Mouse (Mus musculus): ENCODE results near the gene Mbnl2. TPM values are rescaled to one million over a fixed set of nuclear protein-coding genes. Genes with fewer than 3 reads are reported as not detected.
A peak's percentile ranks its signal among the peaks of the same experiment; 100 is the strongest.

The Mbnl2 gene
- polyA plus RNA-seq, 1 experiment, result 43.0 TPM

GRCm38 (mm10) chr14:120371174-120371573, 95.7 kb downstream of the Mbnl2 start:
- Histone ChIP-seq H3K36me3 (replicated peaks; ENCODE audit: low read length) (peaks cover 90% of the 10 kb centered on the region), H3K9me3 (no peaks in the 10 kb centered on the region), H3K27me3 (replicated peaks) (no peaks in the 10 kb centered on the region), H3K4me1 (peaks cover 74% of the 10 kb centered on the region), H3K4me3 (replicated peaks) (no peak overlapping the region)
- TF ChIP-seq FLI1 (IDR thresholded peaks at IDR 0.05; ENCODE audit: low read length), result no peak
- TF ChIP-seq GATA1 (IDR thresholded peaks at IDR 0.05; ENCODE audit: borderline replicate concordance, low read length), result no peak

DNA sequence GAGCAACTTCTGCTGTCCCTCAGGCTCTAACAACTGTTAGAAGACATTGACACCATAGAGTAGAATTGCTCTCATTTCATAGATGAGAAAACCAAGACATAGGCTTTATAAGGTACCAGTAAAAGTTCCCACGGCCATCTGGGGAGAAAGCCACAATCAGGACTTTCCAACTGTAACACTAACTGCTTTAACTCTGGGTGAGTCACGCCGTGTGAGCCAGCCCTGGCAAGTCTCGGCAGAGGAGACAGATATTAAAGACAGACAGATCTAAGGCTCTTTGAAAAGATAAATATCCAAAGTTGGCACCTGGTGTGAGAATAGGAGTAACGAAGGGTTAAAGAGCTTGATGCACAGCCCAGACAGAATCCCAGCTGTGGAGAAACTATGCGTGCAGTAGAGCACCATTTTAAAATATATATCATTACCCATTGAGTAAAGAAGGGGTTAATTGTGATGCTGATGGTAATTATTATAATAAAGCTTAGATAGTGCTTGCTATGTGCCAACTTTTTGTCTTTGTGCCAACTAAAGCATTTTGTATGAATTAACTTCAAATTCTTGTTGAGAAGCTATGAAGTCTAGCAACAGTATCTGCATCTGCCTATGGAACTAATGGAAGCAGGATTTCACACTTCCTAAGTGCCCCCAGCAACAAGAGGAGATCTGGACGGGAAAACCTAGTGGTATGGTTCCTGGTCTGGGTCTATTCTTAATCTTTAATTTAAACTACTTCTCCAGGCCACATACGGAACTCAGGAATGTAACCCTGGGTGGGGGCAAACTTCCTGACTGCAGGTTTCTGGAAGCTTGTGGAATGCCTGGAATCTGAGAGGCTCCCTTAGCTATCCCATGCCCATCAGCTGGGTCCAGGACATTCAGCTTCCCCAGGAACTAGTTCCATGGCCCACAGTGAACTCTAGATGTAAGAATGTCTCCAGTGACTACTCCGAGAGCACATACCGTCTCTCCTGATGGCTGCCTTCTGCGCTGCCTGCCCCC, 97.9 kb downstream of the Mbnl2 start:
- Histone ChIP-seq H3K4me3 (replicated peaks) (no peak overlapping the region), H3K36me3 (replicated peaks; ENCODE audit: low read length) (peaks cover 91% of the 10 kb centered on the region), H3K4me1 (peaks cover 78% of the 10 kb centered on the region), H3K9me3 (no peaks in the 10 kb centered on the region), H3K27me3 (replicated peaks) (no peaks in the 10 kb centered on the region)
- no peak for TF ChIP-seq FLI1 (IDR thresholded peaks at IDR 0.05; ENCODE audit: low read length)
- no peak for TF ChIP-seq GATA1 (IDR thresholded peaks at IDR 0.05; ENCODE audit: borderline replicate concordance, low read length)

DNA sequence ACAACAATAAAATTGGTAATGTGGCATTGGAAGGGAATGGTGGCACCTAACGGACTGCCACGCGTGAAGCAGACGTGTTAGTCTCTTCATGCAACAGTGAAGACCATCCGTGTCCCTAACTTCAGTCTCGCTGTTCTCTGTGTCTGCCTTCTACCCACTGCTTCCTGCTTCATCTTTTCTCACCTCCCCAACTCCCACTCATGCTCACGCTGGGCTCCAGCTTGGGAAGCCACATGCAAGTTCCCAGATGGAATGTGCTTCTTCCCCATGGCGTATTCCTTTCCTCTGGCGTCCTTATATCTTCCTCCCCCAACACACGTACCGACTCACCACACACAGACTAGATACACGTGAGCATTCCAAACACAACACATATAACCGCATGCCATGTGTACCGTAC, 99.3 kb downstream of the Mbnl2 start:
- H3K4me3 ChIP-seq (replicated peaks), result no peak overlapping the region
- peaks cover 78% of the 10 kb centered on the region for H3K4me1 ChIP-seq
- no peak for TF ChIP-seq FLI1 (IDR thresholded peaks at IDR 0.05; ENCODE audit: low read length)
- TF ChIP-seq GATA1 (IDR thresholded peaks at IDR 0.05; ENCODE audit: borderline replicate concordance, low read length), result no peak
- no peaks in the 10 kb centered on the region for H3K27me3 ChIP-seq (replicated peaks)
- H3K36me3 ChIP-seq (replicated peaks; ENCODE audit: low read length), result peaks cover 91% of the 10 kb centered on the region
- no peaks in the 10 kb centered on the region for H3K9me3 ChIP-seq

DNA sequence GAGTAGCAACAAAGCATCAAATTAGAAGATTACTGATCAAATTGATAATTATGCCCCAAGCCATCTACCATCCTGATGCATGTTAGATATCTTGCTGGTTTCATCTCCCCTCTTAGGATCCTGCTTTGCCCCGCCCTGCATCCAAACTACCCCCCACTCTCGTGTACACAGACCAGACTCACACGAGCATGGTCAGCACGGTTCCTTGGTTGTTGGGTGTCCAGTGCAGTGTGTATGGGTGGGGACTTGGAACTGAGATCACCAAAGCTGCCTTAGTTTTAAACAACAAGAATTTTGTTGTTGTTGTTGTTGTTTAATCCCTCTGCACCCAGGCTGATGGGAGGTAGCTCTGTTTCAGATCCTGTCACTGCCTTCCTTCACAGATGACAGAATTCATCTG, 101.7 kb downstream of the Mbnl2 start:
- TF ChIP-seq GATA1 (IDR thresholded peaks at IDR 0.05; ENCODE audit: borderline replicate concordance, low read length) (no peak), FLI1 (IDR thresholded peaks at IDR 0.05; ENCODE audit: low read length) (no peak)

DNA sequence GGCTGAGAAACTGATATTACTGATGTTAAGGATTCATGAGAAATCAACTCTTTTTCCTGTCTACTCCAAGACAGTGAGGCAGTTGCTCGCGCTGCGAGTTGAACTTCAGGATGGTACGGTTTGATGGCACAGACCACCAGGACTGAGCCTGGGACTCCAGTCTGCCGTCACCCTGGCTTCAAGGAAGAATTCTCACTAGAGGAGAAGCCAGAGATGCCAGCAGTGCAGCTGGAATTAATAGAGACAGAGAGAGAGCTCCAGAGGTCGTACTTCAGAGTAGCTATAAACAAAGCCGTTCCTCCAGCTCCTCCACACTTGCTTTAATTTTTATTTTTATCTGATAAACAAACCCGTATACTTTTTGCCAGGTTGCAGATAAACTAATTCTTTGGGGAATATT, 102.5 kb downstream of the Mbnl2 start:
- Histone ChIP-seq H3K36me3 (replicated peaks; ENCODE audit: low read length) (peaks cover 98% of the 10 kb centered on the region), H3K4me1 (peaks cover 75% of the 10 kb centered on the region), H3K9me3 (no peaks in the 10 kb centered on the region), H3K27me3 (replicated peaks) (no peaks in the 10 kb centered on the region), H3K4me3 (replicated peaks) (no peak overlapping the region)
- TF ChIP-seq GATA1 (IDR thresholded peaks at IDR 0.05; ENCODE audit: borderline replicate concordance, low read length) (no peak), FLI1 (IDR thresholded peaks at IDR 0.05; ENCODE audit: low read length) (no peak)

More for the DNA sequence above, 101.7 kb downstream of the Mbnl2 start:
- H3K36me3 ChIP-seq (replicated peaks; ENCODE audit: low read length), result peaks cover 98% of the 10 kb centered on the region
- H3K9me3 ChIP-seq, result no peaks in the 10 kb centered on the region
- no peaks in the 10 kb centered on the region for H3K27me3 ChIP-seq (replicated peaks)
- H3K4me1 ChIP-seq, result peaks cover 73% of the 10 kb centered on the region
- no peak overlapping the region for H3K4me3 ChIP-seq (replicated peaks)

- peak overlapping the region; percentile 8 for H3K4me3 ChIP-seq (replicated peaks)
- H3K27me3 ChIP-seq (replicated peaks), result no peaks in the 10 kb centered on the region
- no peaks in the 10 kb centered on the region for H3K9me3 ChIP-seq
- TF ChIP-seq FLI1 (IDR thresholded peaks at IDR 0.05; ENCODE audit: low read length) (no peak), GATA1 (IDR thresholded peaks at IDR 0.05; ENCODE audit: borderline replicate concordance, low read length) (no peak)
- peaks cover 77% of the 10 kb centered on the region for H3K4me1 ChIP-seq
- peaks cover 99% of the 10 kb centered on the region for H3K36me3 ChIP-seq (replicated peaks; ENCODE audit: low read length)
Observed at GRCm38 (mm10) chr14:120379716-120380115, 104.2 kb downstream of the Mbnl2 start.

DNA sequence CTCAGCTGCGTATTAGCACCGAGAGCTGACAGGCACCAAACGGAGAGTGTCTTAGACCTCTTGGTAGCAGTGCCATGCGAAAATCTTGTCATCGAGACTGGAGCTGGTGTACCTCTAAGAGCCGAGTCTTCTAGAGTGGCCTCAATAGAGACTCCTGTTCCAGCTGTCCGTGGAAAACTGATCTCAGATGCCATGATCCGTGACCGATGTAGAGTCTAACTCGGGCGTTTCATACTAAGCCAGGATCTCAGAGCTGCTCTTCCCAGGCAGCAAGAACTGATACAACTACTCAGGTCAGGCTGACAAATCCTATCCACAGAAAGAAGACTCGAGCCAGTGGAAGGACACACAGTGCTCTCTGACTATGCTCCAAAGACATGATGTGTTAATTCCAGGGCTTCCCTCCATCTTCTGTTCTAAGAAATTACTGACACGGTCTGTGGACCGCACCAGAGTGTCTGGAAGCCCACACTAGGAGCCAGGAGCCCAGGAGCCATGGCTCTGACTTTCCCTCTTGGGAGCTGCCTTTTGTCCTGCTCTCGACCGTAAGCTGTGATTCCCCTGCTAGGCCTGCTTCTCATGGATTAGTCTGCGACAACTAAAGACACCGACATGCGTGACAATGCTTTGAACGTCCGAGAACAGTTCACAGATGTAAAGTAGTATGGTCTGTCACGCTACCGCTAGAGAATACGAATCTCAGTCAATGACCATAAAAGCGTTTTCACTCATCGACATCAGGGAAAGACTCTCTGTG, 106.1 kb downstream of the Mbnl2 start:
- TF ChIP-seq FLI1 (IDR thresholded peaks at IDR 0.05; ENCODE audit: low read length) (no peak), GATA1 (IDR thresholded peaks at IDR 0.05; ENCODE audit: borderline replicate concordance, low read length) (no peak)
- Histone ChIP-seq H3K27me3 (replicated peaks) (no peaks in the 10 kb centered on the region), H3K4me3 (replicated peaks) (no peak overlapping the region), H3K9me3 (no peaks in the 10 kb centered on the region), H3K4me1 (peaks cover 79% of the 10 kb centered on the region), H3K36me3 (replicated peaks; ENCODE audit: low read length) (peaks cover 99% of the 10 kb centered on the region)

GRCm38 (mm10) chr14:120382179-120382578, 106.7 kb downstream of the Mbnl2 start:
- H3K36me3 ChIP-seq (replicated peaks; ENCODE audit: low read length), result peaks cover 99% of the 10 kb centered on the region
- no peaks in the 10 kb centered on the region for H3K27me3 ChIP-seq (replicated peaks)
- TF ChIP-seq FLI1 (IDR thresholded peaks at IDR 0.05; ENCODE audit: low read length) (no peak), GATA1 (IDR thresholded peaks at IDR 0.05; ENCODE audit: borderline replicate concordance, low read length) (no peak)
- no peaks in the 10 kb centered on the region for H3K9me3 ChIP-seq
- no peak overlapping the region for H3K4me3 ChIP-seq (replicated peaks)
- H3K4me1 ChIP-seq, result peaks cover 81% of the 10 kb centered on the region

- no peaks in the 10 kb centered on the region for H3K9me3 ChIP-seq
- no peaks in the 10 kb centered on the region for H3K27me3 ChIP-seq (replicated peaks)
- peaks cover 77% of the 10 kb centered on the region for H3K4me1 ChIP-seq
- H3K4me3 ChIP-seq (replicated peaks), result no peak overlapping the region
- no peak for TF ChIP-seq GATA1 (IDR thresholded peaks at IDR 0.05; ENCODE audit: borderline replicate concordance, low read length)
- peaks cover 99% of the 10 kb centered on the region for H3K36me3 ChIP-seq (replicated peaks; ENCODE audit: low read length)
Observed at GRCm38 (mm10) chr14:120383186-120383851, 107.8 kb downstream of the Mbnl2 start.

Data from megakaryocyte, embryonic 14.5 days (primary cell).